Mouse (Mus musculus): ENCODE measurements around the gene Upk2.

Upk2 gene

DNA sequence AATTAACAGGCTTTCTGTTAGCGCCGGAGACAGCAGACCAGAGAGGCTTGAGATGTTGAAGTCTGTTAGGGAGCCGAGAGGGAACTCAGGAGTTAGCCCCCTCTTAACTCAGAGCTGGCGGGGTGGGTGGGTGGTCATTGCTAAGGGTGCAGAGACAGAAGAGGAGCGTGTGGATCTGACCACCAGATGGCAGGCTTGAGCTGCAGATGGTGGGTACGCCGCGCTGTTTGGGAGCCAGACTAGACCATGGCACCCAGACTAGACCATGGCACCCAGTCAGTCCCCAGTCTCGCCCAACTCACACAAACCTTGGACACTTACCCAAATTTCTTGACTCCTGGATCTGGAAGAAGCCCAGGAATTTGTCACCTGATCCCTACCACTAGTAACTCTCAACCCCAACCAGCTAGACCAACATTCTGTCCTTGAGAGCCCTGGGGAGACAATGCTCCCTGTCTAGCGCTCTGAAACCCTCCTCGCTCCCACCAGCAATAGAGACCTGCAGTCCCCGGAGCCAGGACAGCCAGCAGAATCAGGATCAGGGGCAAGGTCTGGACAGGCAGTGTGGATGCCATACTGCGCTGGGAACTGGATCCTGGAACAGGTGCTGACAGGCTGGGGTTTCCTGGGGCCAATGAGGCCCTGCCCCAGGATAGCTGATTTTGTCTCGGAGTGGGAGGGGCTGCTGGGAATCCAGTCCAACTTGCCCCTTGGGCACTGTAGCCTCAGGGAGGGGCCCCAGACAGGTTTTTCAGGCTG is 465 bp downstream of the Upk2 start:
- no peak for TF ChIP-seq GATA4 (IDR thresholded peaks at IDR 0.05; ENCODE audit: insufficient replicate concordance, low read length)

DNA sequence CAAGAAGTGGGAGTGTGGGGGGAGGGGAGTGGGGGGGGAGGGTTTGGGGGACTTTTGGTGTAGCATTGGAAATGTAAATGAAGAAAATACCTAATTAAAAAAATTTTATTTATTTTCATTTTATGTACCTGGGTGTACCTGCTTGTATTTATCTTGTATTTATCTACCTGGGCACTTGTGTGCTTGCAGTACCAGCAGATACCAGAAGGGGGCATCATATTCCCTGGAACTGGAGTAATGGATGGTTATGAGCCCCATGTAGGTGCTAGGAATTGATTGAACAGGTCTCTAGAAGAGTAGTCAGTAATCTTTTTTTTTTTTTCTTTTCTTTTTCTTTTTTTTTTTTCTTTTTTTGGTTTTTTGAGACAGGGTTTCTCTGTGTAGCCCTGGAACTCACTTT is 4.4 kb downstream of the Upk2 start:
- TF ChIP-seq GATA4 (IDR thresholded peaks at IDR 0.05; ENCODE audit: insufficient replicate concordance, low read length), result no peak

DNA sequence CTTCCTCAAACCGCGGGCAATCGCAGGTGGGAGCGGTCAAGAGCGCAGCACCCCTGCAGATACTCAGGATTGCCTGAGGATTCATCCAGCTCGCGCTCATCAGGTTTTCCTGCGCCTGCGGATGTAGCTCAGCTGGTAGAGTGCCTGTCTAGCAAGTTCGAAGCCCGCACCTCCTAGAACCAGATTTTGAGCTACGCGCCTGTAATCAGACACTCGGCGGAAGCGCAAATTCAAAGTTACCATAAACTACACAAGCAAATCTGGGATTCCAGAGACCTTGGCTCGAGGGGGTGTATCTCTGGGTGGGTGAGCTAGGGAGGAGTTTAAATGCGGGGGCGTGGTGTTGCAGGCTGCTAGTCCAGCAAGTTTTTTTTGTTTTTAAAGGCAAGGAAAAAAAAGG is 13.8 kb downstream of the Upk2 start, which contains the start of gene Foxr1:
Gene Foxr1, minus strand, starts transcription at position 176 of the 400 bp plus-strand sequence.
- TF ChIP-seq GATA4 (IDR thresholded peaks at IDR 0.05; ENCODE audit: insufficient replicate concordance, low read length), result no peak

DNA sequence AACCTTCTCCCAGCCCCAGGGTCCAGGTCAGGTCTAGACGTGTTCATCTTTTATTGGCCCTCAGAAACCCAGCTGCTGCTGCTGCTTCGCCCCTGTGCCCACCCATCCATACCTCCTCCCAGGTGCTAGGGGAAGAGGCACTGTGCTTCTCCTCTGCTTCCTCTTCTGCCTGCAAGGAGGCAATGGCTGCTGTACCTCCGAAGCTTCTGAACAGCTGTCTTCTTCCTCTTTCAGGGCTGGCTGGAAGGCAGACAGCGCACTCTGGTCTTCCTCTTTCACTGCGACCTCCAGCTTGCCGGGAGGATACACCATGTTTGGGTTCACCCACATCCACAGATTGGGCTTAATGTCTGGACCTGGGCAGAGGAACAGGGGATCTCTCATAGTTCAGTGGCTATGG is 19.0 kb downstream of the Upk2 start:
- TF ChIP-seq GATA4 (IDR thresholded peaks at IDR 0.05; ENCODE audit: insufficient replicate concordance, low read length), result no peak

DNA sequence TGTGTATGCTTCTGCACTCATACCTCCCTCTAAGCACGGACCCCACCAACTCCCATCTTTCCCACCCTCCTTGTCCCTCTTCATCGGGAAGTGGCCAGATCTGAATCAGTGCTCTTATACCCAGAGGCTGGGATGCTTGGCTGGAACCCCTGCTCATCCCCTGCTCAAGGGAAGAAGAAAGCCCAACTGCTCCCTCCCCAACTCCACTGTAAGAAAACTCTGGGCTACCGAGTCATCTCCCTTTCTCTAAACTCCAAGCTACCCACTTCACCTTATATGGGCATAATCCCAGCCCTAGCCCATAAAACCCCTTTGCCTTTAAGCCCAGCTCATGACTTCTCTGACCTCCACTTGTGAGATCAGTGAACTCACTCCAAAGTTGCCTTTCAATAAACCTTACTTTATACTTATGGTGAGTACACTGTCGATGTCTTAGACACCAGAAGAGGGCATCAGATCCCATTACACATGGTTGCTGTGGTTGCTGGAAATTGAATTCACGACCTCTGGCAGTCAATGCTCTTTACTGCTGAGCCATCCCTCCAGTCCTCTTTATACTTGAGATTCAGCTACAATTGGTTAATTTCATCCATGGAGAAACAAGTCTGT is 22.1 kb downstream of the Upk2 start:
- TF ChIP-seq GATA4 (IDR thresholded peaks at IDR 0.05; ENCODE audit: insufficient replicate concordance, low read length), result no peak

DNA sequence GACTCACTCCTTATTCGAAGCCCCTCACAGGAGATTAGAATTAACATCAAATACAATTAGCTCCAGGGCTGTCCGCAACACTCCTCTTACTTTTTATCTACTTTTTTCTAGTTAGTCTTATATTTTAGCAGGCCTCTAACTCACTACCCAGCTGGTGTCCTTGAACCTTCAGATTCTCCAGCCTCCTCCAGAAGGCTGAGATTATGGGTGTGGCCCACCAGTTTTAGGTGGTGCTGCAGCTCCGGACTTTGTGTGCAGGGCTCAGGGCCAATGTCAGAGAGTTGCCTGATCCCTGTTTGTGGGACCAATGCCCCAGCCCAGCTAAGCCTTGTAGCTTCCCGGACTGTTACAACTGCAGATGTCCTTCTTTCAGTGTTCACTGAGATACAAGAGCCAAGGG is 31.2 kb downstream of the Upk2 start:
- no peak for TF ChIP-seq GATA4 (IDR thresholded peaks at IDR 0.05; ENCODE audit: insufficient replicate concordance, low read length)

DNA sequence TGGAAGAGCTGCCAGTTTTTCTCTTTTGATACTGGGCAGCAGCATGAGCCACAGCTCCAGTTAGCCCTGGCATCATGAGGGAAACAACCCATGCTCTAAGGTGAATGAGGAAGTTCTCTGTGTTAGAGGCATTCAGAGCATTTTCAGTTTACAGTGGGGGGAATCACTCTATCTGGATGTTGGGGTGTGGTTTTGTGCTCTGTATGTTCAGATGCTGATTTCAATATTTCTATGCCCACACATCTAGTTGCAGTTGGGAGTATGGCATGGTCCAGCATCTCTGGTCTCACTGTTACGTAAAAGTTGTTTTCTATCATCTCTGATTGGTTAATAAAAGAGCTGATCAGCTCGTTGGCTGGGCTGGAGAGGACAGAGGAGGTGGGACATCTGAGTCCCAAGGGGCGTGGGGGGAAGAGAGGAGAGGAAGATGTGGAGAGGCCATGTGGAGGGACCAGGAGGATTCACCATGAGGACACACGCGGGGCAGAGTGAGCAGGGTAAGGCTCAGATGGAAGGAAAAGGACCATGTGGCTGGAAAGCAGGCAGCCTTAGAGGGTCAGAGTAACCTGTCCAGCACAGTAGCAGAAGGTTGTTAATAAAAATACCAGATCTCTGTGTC is 34.4 kb downstream of the Upk2 start:
- TF ChIP-seq GATA4 (IDR thresholded peaks at IDR 0.05; ENCODE audit: insufficient replicate concordance, low read length), result no peak

DNA sequence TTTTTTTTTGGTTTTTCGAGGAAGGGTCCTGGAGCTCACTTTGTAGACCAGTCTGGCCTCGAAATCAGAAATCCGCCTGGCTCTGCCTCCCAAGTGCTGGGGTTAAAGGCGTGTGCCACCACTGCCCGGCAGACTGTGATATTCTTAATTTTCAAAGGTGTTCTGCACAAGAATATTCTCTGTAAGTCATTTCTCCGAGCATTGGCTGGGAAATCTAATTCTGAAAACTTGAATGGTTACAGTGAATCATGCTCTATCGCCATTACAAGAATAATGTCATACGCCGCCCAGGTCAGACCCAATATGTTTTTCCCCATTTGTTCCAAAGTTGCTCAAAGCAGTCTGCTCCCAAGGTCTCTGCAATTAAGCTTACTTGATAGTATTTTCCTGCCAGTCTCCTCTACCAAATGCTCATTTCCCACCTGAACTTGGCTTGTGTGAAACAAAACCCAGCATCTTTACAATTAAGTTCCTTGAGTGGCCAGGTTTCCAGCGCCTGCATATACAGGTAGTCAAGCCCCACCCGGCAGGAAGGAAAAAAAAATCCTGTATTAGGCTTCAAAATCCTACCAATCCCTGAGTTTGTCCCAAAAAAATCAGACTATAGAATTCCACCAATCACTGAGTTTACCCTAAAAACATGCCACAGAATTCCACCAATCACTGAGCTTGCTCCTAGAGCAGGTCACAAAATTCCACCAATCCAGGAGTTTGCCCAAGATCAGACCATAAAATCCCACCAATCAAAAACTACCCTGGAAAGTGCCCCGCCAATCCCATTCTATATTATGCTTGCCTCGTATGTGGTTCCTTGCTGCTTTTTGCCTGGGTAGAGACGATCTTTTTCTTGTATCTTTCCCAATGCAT is 36.0 kb downstream of the Upk2 start, which contains the start of gene Ccdc84:
Gene Ccdc84, minus strand, starts transcription at position 51 of the 867 bp plus-strand sequence.
- TF ChIP-seq GATA4 (IDR thresholded peaks at IDR 0.05; ENCODE audit: insufficient replicate concordance, low read length), result no peak

DNA sequence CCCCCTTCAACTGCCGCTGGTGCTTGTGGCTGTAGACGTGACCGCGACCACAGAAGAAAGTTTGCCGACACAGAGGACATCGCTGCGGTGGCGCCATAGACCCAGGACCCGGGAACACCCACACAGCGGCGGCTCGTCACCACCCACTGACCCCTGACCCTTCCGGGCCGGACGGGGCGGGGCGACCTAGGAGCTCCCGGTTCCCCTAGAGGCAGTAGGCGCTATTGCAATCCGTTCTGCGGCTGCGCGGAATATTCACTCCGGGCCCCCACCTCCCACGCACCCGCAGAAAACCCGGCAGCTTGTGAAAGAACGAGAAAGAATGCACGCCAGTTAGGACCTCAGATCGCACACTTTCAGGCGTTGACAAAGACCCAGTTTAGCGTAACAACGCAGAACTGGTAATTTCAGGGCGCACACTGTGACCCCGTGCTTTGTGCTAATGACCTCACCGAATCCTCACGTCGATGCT is 36.8 kb downstream of the Upk2 start:
- no peak for TF ChIP-seq GATA4 (IDR thresholded peaks at IDR 0.05; ENCODE audit: insufficient replicate concordance, low read length)

DNA sequence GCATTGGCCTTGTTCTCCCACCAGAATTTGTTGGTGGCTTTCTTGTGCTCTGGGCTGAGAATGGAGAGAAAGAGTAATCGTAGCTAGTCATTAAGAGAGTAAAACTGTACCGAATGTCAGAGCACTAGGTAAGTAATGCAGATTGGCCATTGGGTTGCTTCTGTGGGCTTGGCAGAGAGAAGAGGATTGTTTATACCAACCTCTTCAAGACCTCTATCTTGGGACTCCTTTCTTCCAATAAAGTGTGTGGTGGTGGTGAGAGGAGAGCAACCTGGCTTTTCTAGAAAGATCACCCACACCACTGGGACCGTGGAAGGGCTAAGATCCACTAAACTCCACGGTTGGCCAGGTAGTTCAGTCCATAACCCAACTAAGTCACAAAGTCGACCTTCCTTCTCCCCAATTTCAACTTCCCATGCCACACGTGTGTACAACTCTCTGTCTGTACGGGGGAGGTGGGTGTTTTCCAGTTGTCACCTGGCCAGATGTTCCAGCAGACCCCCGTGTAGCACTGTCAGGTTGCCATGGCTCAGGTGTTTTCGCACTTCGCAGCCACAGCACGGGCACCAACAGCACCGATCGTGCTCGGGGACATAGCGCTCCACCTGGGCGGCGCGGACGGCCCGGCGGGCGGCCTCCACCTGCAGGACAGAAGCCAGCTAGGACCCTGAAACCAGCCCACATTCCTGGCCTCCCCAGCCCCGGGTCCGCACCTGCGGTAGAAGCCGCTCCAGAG is 37.5 kb downstream of the Upk2 start:
- TF ChIP-seq GATA4 (IDR thresholded peaks at IDR 0.05; ENCODE audit: insufficient replicate concordance, low read length), result no peak

DNA sequence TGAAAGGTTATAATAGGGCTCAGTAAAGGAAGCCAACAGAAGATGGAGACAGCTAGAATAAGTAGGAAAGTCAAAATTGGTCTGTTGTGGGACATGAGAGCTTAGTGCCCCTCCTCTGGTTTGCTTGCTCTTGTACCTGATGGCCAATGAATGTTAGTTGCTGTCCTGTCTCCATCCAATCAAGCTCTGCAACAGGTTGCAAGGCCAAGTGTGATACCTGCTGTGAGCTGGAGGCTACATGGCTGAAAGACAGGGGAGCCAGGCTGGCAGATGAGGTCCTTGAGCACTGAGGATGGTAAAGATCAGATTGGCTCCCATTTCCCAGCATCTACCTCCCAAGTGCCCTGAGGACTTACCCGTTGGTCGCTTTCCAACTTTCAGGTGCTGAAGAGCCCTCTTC is 42.0 kb downstream of the Upk2 start:
- no peak for TF ChIP-seq GATA4 (IDR thresholded peaks at IDR 0.05; ENCODE audit: insufficient replicate concordance, low read length)

DNA sequence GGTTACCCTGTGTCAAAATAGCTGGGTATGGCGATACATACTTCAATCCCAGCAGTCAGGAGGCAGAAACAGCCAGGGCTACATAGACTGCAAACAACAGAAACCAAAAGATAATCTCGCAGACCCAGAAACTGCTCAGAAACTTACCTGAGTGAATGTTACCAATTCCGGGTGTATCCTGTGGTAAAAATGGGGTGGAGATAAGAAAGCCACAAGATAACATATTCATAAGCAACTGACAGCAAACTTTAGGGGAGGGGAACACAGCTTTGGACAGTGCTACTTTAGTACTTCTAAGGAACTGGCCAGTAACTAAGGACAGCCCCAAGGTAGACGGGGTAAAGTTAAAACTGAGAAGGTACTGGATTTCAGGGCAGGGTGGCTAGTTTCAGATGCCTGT is 42.5 kb downstream of the Upk2 start:
- no peak for TF ChIP-seq GATA4 (IDR thresholded peaks at IDR 0.05; ENCODE audit: insufficient replicate concordance, low read length)

DNA sequence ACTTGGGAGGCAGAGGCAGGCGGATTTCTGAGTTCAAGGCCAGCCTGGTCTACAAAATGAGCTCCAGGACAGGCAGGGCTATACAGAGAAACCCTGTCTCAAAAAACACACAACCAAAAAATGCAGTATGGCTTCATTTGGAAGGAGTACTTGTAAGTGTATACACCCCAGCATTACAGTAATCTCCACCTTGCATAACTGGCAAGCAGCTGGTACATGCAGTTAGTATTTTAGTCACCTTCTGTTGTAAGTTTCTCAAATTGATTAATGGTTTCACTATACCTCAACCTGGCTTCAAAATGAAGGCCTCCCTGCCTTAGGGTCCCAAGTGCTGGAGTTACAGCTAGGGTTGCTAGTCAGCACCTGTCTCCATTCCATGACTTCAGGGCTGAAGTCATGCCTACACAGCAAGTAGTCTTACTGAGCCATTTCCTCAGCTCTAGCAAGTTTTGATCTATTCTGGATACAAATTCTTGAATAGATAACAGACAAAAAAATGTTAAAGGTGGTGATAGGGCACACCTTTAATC is 43.1 kb downstream of the Upk2 start:
- no peak for TF ChIP-seq GATA4 (IDR thresholded peaks at IDR 0.05; ENCODE audit: insufficient replicate concordance, low read length)

DNA sequence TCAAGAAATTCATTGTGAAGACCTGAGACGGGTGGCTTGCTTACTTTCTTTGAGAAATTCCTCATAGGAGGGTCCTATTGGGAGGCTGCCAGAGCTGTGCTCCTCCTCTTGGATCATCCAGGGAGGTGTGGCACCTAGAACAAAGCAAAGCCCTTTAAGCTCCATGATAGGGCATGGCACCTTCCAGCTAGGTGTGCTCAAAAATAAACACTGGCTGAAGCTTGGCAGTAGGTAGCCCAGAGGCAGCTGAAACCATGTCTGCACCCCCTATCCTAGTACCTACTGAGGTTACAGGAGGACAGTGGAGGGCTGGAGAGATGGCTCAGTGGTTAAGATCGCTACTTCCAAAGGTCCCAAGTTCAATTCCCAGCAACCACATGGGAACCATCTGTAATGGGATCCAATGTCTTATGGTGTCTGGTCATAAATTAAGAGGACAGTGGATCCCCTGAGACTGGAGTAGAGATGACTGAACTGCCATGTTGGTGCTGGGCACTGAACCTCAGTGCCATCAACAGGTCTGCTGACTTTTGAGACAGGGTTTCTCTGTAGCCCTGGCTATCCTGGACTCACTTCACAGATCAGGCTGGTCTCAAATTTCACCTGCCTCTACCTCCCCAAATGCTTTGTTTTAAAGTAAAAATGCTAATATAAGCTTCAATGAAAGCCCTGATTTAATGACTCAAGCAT is 44.0 kb downstream of the Upk2 start:
- TF ChIP-seq GATA4 (IDR thresholded peaks at IDR 0.05; ENCODE audit: insufficient replicate concordance, low read length), result no peak
